Mouse (Mus musculus): ENCODE results near the gene Adam11.

DNA sequence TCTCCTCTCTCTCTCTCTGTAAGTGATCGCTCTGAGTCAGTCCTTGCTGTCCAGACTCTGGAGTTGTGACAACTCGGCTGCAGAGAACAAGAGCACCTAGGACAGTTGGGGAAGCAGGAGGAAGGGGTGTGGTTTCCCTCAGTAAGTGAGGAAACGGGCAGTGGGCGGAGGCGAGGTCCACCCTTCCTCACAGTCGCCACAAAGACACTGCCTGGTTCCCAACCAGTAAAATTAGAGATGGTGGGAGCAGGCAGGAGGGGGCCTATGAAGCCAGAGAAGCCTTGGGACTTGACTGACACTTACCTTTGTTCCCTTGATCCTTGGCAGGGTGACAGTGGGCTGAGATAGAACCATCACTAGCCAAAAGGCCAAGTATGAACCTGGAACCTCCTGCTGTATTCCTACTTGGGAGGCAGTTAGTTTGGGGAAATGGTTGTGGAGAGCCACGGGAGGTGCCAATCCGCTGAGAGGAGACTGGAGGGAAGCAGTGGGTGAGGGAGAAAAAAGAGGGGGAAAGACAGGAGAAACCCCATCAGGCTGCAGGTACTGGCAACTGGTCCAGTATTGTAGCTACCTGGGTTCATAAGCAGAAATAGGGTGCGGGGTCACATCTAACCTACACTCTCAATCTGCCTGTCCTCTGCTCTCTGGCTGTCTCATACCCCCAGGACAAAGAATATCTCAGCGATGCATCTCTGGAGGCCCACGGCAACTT is 19.2 kb downstream of the Adam11 start:
- TF ChIP-seq POLR2A (IDR thresholded peaks at IDR 0.05; ENCODE audit: low read depth, low read length) = no peak
- TF ChIP-seq CTCF (IDR thresholded peaks at IDR 0.05; ENCODE audit: extremely low read depth, insufficient read depth, insufficient read length, insufficient replicate concordance) = no peak
